Mouse (Mus musculus) forelimb bud, embryonic 11.5 days (tissue): ENCODE results near the gene Csgalnact2.

Experiments
- DNase-seq: peaks from one replicate; pipeline ENCODE4 v3.0.0-alpha.2; 2012; ENCODE audit warnings: low read depth, low spot score

The Csgalnact2 gene

GRCm38 (mm10) chr6:118076256-118076655 is 62.7 kb downstream of the Csgalnact2 start:
- no peak for DNase-seq

- DNase-seq, result no peak
Measured at GRCm38 (mm10) chr6:118074151-118074550, 64.8 kb downstream of the Csgalnact2 start.

DNA sequence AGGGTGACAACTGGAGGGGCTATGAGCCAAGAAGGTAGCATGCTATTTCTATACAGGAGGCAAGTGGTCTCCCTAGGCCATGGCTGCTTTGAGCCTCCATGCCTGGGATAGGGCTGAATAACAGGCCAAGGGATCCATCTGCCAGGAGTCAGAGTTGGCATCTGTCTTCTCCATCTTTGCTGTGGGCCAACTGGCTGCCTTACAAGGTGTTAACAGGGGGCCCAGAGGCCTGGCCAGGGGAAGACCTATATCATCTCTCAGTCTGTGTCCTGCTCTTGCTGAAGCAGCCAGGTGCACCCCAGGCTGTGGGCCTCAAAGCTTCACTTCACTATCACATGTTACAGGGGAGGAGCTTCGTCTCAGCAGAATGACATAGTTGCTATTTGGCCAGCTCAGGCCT is 66.8 kb downstream of the Csgalnact2 start:
- DNase-seq, result no peak

DNA sequence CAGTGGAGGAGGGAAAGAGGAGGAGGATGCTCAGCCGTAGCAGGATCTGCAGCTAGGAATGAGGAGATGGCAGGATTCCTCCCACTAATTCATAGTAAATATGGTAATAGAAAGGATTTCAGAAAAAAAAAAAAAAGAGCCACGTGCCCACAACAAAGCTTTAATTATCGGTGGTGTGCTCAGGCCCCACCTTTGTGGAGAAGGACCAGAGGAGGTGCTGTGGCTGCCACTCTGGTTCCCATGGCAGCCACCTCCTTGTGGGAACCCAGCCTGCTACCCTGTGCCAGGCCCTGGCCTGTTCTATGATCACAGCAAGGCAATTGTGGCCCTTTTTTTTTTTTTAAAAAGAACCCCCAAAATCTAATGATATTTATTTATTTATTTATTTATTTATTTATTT is 67.5 kb downstream of the Csgalnact2 start:
- DNase-seq, result no peak

DNA sequence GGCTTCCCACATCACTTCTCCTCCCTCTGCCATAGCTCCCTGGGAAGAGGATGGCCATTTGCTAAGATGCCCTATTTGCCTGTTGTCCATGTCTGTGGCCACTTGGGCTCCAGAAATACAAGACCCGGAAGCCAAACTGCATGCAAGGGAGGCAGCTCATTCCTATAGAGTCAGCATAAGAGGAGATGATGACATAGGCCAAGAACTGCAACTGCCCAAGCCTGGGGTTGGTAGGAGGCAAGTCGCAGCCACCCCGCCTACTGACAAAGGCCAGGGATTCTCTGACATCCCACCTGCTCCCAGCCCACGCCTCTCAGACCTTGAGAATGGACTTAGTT is 68.0 kb downstream of the Csgalnact2 start:
- DNase-seq, result no peak

DNA sequence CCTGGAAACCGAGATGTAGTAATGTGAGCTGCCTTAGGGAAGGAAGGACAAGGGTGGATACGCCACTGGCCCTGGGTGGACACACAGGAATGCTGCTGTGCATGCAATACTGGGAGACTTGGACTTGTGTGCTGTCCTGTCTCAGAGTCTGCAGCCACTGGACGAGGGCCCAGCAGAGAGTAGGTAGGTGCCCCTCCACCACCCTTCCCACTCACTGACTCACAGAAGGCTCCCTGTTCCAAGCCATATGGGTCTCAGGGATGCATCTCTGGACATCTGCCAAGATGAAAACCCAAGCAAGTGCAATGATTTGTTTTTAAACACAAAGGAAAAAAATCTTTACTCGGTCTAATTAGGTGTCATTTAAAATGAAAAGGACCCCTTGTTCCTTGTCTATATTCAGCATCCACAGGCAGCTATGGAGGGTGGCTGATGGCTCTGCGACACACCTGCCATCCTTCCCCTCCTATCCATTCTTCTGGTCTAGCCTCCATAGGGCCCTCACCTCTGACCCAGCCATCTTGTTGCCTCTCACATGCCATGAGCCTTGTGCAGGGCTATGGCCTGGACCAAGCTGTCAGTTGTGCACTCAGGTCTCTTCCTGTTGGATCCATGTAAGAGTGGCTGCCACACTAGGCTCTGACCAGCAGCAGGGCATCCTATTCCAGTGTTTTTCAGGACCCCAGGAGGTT is 68.5 kb downstream of the Csgalnact2 start:
- no peak for DNase-seq

DNA sequence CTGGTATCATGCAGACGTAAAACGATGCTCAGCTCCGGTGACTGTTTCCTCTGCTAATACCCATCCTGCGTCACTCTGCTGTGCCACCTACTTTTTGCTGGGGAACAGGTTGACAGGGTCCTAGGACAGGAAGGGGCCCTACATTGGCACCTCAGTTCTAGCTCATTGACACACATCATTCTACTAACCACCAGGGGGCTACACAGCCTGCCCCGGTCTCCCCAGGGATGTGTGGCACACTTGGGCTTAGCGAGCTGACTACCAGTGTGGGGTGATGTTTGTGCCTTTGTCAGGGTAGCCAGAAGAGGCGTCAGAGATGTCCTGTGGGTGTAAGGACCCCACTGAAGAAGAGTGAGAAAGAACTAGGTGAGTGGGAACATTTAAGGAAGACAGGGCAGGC is 71.2 kb downstream of the Csgalnact2 start:
- DNase-seq, result no peak

GRCm38 (mm10) chr6:118066199-118067081 is 72.5 kb downstream of the Csgalnact2 start:
- peak; percentile 12 for DNase-seq

DNA sequence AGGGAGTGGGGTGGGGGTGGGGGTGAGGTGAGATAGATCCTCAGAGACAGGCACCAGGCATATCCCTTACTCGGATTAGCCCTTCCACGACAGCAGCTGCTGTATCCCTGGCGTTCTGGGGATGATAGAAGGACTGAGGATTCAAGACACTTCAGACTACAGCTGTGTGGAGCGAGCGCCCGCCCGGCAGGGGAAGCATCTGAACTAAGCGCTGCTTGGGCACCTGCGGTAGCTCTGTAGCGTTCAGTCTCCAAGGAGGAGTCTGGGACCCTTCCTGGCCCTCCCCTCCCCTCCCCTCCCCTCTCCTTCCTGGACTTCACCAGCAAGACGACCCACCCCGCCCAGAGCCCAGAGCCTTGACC is 73.1 kb downstream of the Csgalnact2 start:
- peak; percentile 4 for DNase-seq

DNA sequence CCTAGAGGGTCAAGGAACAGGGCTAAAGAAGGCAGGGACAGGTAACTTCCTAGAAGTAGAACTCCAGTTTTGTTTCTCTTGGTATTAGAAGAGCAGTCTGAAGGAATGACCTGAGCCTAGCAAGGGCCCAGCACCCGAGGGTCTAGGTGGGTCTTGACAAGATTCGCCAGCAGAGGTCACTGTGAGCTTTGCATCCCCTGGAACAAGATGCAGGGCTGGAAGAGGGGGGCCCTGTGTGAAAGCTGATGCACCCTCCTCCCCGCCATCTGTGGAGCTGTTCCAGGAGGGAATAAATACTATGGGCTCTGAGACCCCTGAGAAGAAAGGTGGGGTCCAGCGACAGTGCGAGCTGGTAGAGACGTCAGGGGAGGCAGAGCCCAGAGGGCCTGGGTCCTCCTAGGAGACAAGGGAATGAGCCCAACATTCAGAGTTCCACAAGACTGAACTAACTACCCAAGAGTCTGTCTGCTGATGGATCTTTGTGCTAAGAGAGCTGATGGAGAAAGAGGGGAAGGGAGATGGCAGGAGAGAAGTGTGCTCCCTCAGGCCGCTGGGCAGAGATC is 73.9 kb downstream of the Csgalnact2 start:
- peak; percentile 58 for DNase-seq

GRCm38 (mm10) chr6:118063266-118063665 is 75.7 kb downstream of the Csgalnact2 start:
- no peak for DNase-seq

- no peak for DNase-seq
Measured at GRCm38 (mm10) chr6:118061266-118061665, 77.7 kb downstream of the Csgalnact2 start.
